ENCODE assay signal across 8 mouse cellular contexts in the genomic region with DNA sequence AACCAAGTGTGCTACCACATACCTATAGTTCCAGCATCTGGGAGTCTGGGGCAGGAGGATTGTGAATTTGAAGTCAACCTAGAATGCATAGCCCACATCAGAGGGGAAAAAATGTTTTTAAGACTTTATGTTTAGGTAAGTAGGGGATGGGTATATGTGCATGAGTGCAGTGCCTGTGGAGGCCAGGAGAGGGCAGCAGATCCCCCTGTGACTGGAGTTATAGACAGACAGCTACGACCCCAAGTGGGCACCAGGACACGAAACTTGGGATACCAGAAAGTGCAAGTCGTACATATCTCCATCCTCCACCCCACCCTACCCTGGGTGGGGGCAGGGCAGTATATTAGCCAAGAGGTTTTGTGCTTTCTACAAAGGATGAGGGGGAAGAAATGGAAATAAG. TPM values are rescaled to one million over a fixed set of nuclear protein-coding genes. Genes with fewer than 3 reads are reported as not detected.
DNase-seq lines count a peak whose midpoint lies in the region; ATAC-seq and TF ChIP-seq lines count a peak whose summit lies in the region.

No protein-coding gene starts in this region.

- H3K4me1 ChIP-seq in lung, embryonic 14.5 days (ENCODE audit: insufficient read depth), result no peaks in the 10 kb centered on the region

- no peak overlapping the region for H3K27ac ChIP-seq in lung, embryonic 14.5 days (ENCODE audit: low read depth)

- ATAC-seq in lung, embryonic 14.5 days (ENCODE audit: insufficient read depth), result no peak
- ATAC-seq in common myeloid progenitor, adult 5-6 weeks (replicated peaks; ENCODE audit: low read depth, poor library complexity, severe bottlenecking), result peak; percentile 85
- ATAC-seq in monocyte, adult 5-6 weeks (replicated peaks; ENCODE audit: insufficient number of reproducible peaks, low FRiP score, low TSS enrichment, poor library complexity, severe bottlenecking), result peak; percentile 47; the same call in 1 of the 2 replicates

- H3K4me3 ChIP-seq in lung, embryonic 14.5 days (ENCODE audit: low read depth, low read length), result no peak overlapping the region

- peak; percentile 79 for TF ChIP-seq CTCF in lung, embryonic 14.5 days (IDR thresholded peaks at IDR 0.05; ENCODE audit: low read depth)

- H3K9ac ChIP-seq in lung, embryonic 14.5 days, result no peak overlapping the region

- DNase-seq in adrenal gland, postnatal 14 days, result peak; percentile 45
- no peak for DNase-seq in adrenal gland, adult 2 months
- peak; percentile 71 for DNase-seq in lung, embryonic 14.5 days
- no peak for DNase-seq in lung, postnatal 14 days
- no peak for DNase-seq in layer of hippocampus, adult 8-10 months (ENCODE audit: low spot score in 2 of 2)
- no peak for DNase-seq in kidney, postnatal 14 days

- H3K36me3 ChIP-seq in lung, embryonic 14.5 days (ENCODE audit: insufficient read depth), result peaks cover 72% of the 10 kb centered on the region

- WGBS in lung, embryonic 14.5 days, result 66% methylated on average over 3 of the region's 3 CpGs

- no peaks in the 10 kb centered on the region for H3K9me3 ChIP-seq in lung, embryonic 14.5 days (ENCODE audit: low read depth, low read length)

- no peaks in the 10 kb centered on the region for H3K27me3 ChIP-seq in lung, embryonic 14.5 days (ENCODE audit: insufficient read depth, low read length)

- H3K4me2 ChIP-seq in lung, embryonic 14.5 days, result no peak overlapping the region

RNA-seq across cellular contexts. Expression of a gene that starts 4.0 kb away (rescaled TPM):
- 0.89 TPM in 1 of 2 replicates, not detected in the other for total RNA-seq in adrenal gland, postnatal 14 days (2021)
- not detected for total RNA-seq in adrenal gland, adult 2 months (2021)
- polyA plus RNA-seq in adrenal gland, adult 2 months (2012; rRNA removed), result 0.44 TPM in 1 of 2 replicates, not detected in the other
- polyA plus RNA-seq in lung, embryonic 14.5 days (2014; fragmentation: Nextera tagmentation; extraction: Ambion mirVana), result 155 and 161 TPM in 2 replicates
- 0.23 TPM in 1 of 2 replicates, not detected in the other for total RNA-seq in common myeloid progenitor, adult 5-6 weeks (2017)
- 2.7 TPM in 1 of 3 replicates, not detected in the others for total RNA-seq in monocyte, adult 5-6 weeks (2017)
- total RNA-seq in layer of hippocampus, adult 8-10 months (2022), result 1 to 10 TPM in 3 of 4 experiments, under 1 TPM in 1; 0.86 to 3.9 (median 2.5) TPM

RNA-seq across cellular contexts. Expression of a gene that starts 4.1 kb away (rescaled TPM):
- not detected in 2 replicates for total RNA-seq in adrenal gland, postnatal 14 days (2021)
- not detected for total RNA-seq in adrenal gland, adult 2 months (2021)
- 0.10 TPM in 1 of 2 replicates, not detected in the other for polyA plus RNA-seq in adrenal gland, adult 2 months (2012; rRNA removed)
- polyA plus RNA-seq in lung, embryonic 14.5 days (2014; fragmentation: Nextera tagmentation; extraction: Ambion mirVana), result 0.55 and 1.5 TPM in 2 replicates
- total RNA-seq in common myeloid progenitor, adult 5-6 weeks (2017), result not detected in 2 replicates
- not detected in 3 replicates for total RNA-seq in monocyte, adult 5-6 weeks (2017)
- not detected for total RNA-seq in layer of hippocampus, adult 8-10 months (2022)

RNA-seq across cellular contexts. Expression of a gene that starts 6.3 kb away (rescaled TPM):
- total RNA-seq in adrenal gland, postnatal 14 days (2021), result 39.5 and 55.2 TPM in 2 replicates
- 10 to 100 TPM; 53.2 to 60.9 TPM for total RNA-seq in adrenal gland, adult 2 months (2021)
- 86.9 and 97.4 TPM in 2 replicates for polyA plus RNA-seq in adrenal gland, adult 2 months (2012; rRNA removed)
- 59.4 and 62.1 TPM in 2 replicates for polyA plus RNA-seq in lung, embryonic 14.5 days (2014; fragmentation: Nextera tagmentation; extraction: Ambion mirVana)
- total RNA-seq in common myeloid progenitor, adult 5-6 weeks (2017), result 10.6 and 21.7 TPM in 2 replicates
- 19.0 to 40.2 TPM (median 40.1 TPM) in 3 replicates for total RNA-seq in monocyte, adult 5-6 weeks (2017)
- total RNA-seq in layer of hippocampus, adult 8-10 months (2022), result 100 to 1,000 TPM in 2 of 4 experiments, 10 to 100 TPM in 2; 91.9 to 112 (median 102) TPM

RNA-seq across cellular contexts. Expression of a gene that starts 10.6 kb away (rescaled TPM):
- 22.9 and 23.0 TPM in 2 replicates for total RNA-seq in adrenal gland, postnatal 14 days (2021)
- 10 to 100 TPM; 21.6 to 24.9 TPM for total RNA-seq in adrenal gland, adult 2 months (2021)
- 24.9 and 25.2 TPM in 2 replicates for polyA plus RNA-seq in adrenal gland, adult 2 months (2012; rRNA removed)
- polyA plus RNA-seq in lung, embryonic 14.5 days (2014; fragmentation: Nextera tagmentation; extraction: Ambion mirVana), result 3.2 and 3.8 TPM in 2 replicates
- 4.8 and 5.7 TPM in 2 replicates for total RNA-seq in common myeloid progenitor, adult 5-6 weeks (2017)
- total RNA-seq in monocyte, adult 5-6 weeks (2017), result 0.53 to 4.7 TPM (median 1.0 TPM) in 3 replicates
- 10 to 100 TPM; 20.9 to 27.3 (median 25.7) TPM for total RNA-seq in layer of hippocampus, adult 8-10 months (2022)

RNA-seq across cellular contexts. Expression of a gene that starts 11.1 kb away (rescaled TPM):
- total RNA-seq in adrenal gland, postnatal 14 days (2021), result 88.3 and 90.9 TPM in 2 replicates
- 10 to 100 TPM; 72.5 to 93.0 TPM for total RNA-seq in adrenal gland, adult 2 months (2021)
- 223 and 231 TPM in 2 replicates for polyA plus RNA-seq in adrenal gland, adult 2 months (2012; rRNA removed)
- polyA plus RNA-seq in lung, embryonic 14.5 days (2014; fragmentation: Nextera tagmentation; extraction: Ambion mirVana), result 293 and 320 TPM in 2 replicates
- 102 and 125 TPM in 2 replicates for total RNA-seq in common myeloid progenitor, adult 5-6 weeks (2017)
- total RNA-seq in monocyte, adult 5-6 weeks (2017), result 29.2 to 37.2 TPM (median 29.4 TPM) in 3 replicates
- total RNA-seq in layer of hippocampus, adult 8-10 months (2022), result 100 to 1,000 TPM in 1 of 4 experiments, 10 to 100 TPM in 3; 82.0 to 108 (median 85.0) TPM

Comparison
In these comparisons a context has a peak if more than half of its experiments do, and no peak if none do; other contexts are left out.
1. DNase-seq: peak in adrenal gland, postnatal 14 days (single experiment) and lung, embryonic 14.5 days (single experiment); none in adrenal gland, adult 2 months (single experiment), lung, postnatal 14 days (single experiment), layer of hippocampus, adult 8-10 months (0 of 2) and kidney, postnatal 14 days (single experiment).